Mouse (Mus musculus) MEL (cell line): ENCODE data around the gene Ndrg4.

Source experiments
- POLR2A ChIP-seq, 2 experiments: IDR thresholded peaks; 2 replicates each; pipeline ENCODE4 v1.6.1; 2011 to 2012; ENCODE audit warnings: low read length in 2 of 2, mild to moderate bottlenecking in 2 of 2, control low read depth in 1 of 2, improper control_type of control experiment in 1 of 2, low read depth in 1 of 2, moderate library complexity in 1 of 2; ENCODE audit not compliant: control insufficient read depth in 1 of 2, insufficient read depth in 1 of 2, poor library complexity in 1 of 2
- POLR2AphosphoS2 ChIP-seq: IDR thresholded peaks from 2 replicates; pipeline ENCODE4 v1.6.1; 2011; ENCODE audit warnings: low read length, improper control_type of control experiment
- TCF12 ChIP-seq: IDR thresholded peaks from 2 replicates; pipeline ENCODE4 v1.6.1; 2014; ENCODE audit warnings: low read depth, mild to moderate bottlenecking, inconsistent platforms, low read length, improper control_type of control experiment, moderate library complexity
- ZNF384 ChIP-seq: IDR thresholded peaks from 2 replicates; pipeline ENCODE4 v1.6.1; 2012; ENCODE audit warnings: low read depth, mild to moderate bottlenecking, inconsistent platforms, low read length, improper control_type of control experiment

GRCm38 (mm10) chr8:95748028-95748427, 71.2 kb downstream of the Ndrg4 start:
- TF ChIP-seq POLR2A (IDR thresholded peaks at IDR 0.05; ENCODE audit: control insufficient read depth in 1 of 2, insufficient read depth in 1 of 2, low read depth in 1 of 2, low read length in 2 of 2, poor library complexity in 1 of 2) (no peak), POLR2AphosphoS2 (no peak), TCF12 (no peak), ZNF384 (no peak)
